Mouse (Mus musculus) lung, adult 2 months (tissue): ENCODE measurements around the gene Cldn8. TPM values are rescaled to one million over a fixed set of nuclear protein-coding genes. Genes with fewer than 3 reads are reported as not detected.

Source experiments
- DNase-seq: peaks from one replicate; pipeline ENCODE4 v3.0.0; 2022
- H3K4me1 ChIP-seq: fragments of 200-500 bp; 2 replicates; pipeline ENCODE4 v1.6.1; 2011; ENCODE audit warnings: low read length; ENCODE audit not compliant: control insufficient read depth, insufficient read depth
- H3K4me3 ChIP-seq: fragments of 200-500 bp; replicated peaks from 2 replicates; pipeline ENCODE3; 2011; ENCODE audit warnings: low read depth, mild to moderate bottlenecking, control low read depth, low read length; ENCODE audit errors: extremely low read depth
- CTCF ChIP-seq: fragments of 200-500 bp; IDR thresholded peaks from 2 replicates; pipeline ENCODE4 v1.5.1; 2011; ENCODE audit warnings: mild to moderate bottlenecking, low read length, control low read depth; ENCODE audit not compliant: insufficient read depth
- POLR2A ChIP-seq: fragments of 200-500 bp; IDR thresholded peaks from 2 replicates; pipeline ENCODE4 v1.6.1; 2011; ENCODE audit warnings: low read depth, mild to moderate bottlenecking, control low read depth, low read length, borderline replicate concordance; ENCODE audit errors: extremely low read depth
- WGBS: fragments of 180-500 bp; shearing (Covaris S2); methylation state at CpG from one replicate; pipeline ENCODE4 v1.1.7; 2018; 5-methylcytosine and 5-hydroxymethylcytosine counted together
- polyA plus RNA-seq: library from polyadenylated mRNA; depleted of rRNA; stranded (reverse); fragments of >200 nt; gene quantifications from 2 replicates; pipeline ENCODE4 v1.2.3, GENCODE M21; 2012; rRNA removed

Gene Cldn8
- polyA plus RNA-seq, 1 experiment = 3.5 TPM

- no peak for DNase-seq
- no peak overlapping the region for H3K4me3 ChIP-seq
- WGBS = 76% methylated on average over 4 of the region's 4 CpGs
- TF ChIP-seq POLR2A (no peak), CTCF (no peak)
- no peaks in the 10 kb centered on the region for H3K4me1 ChIP-seq
Observed at GRCm38 (mm10) chr16:88575885-88576679, 13.1 kb upstream of the Cldn8 start.

DNA sequence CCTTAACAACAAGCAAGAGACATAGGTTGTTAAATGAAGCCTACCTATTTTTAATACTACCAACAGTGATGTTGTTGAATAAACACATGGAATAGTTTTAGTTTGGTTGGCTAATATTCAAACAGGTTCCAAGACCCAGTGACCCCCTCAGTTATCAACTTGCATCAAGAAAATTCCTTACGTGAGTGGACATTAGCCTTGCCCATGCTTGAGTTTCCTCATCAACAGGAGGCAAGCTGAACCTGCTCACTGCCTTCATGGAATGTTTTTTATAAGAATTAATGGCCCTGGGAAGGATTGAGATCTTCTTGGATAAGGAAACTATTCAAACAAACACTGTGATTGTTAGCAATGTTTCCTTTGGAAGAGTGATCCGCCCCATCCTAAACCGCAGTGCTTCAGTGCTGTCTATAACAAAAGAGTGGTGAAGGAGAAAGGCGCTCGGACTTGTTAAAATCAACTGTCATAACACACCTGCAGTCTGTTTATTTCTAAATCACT is 10.0 kb upstream of the Cldn8 start:
- WGBS = 50% methylated on average over 5 of the region's 5 CpGs
- Histone ChIP-seq H3K4me1 (no peaks in the 10 kb centered on the region), H3K4me3 (no peak overlapping the region)
- TF ChIP-seq CTCF = no peak
- no peak for TF ChIP-seq POLR2A
- DNase-seq = no peak

- no peak for DNase-seq
- no peak for TF ChIP-seq POLR2A
- TF ChIP-seq CTCF = no peak
- Histone ChIP-seq H3K4me3 (no peak overlapping the region), H3K4me1 (no peaks in the 10 kb centered on the region)
Observed at GRCm38 (mm10) chr16:88570136-88570535, 7.2 kb upstream of the Cldn8 start.

DNA sequence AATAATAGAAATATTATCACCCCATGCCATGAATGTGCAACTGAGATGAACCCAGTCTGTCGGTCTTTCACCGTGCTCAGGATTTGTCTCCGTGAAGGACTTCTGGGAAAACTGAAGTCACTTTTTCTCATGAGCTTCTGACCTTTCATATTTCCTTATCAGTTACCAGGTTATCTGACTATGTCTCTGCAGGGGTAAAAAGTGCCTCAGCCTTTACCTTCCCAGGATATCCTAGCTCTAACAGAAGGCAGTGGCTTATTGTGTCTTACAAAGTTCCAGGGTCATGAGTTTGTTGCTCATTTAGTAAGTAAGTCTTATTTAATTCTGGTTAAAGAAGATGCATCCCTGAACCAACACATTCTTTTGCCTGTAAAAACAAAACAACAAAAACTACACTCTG is 6.7 kb upstream of the Cldn8 start:
- 70% methylated on average over 3 of the region's 3 CpGs for whole genome bisulfite sequencing
- no peak for TF ChIP-seq POLR2A
- TF ChIP-seq CTCF = no peak
- Histone ChIP-seq H3K4me3 (no peak overlapping the region), H3K4me1 (no peaks in the 10 kb centered on the region)
- no peak for DNase-seq

DNA sequence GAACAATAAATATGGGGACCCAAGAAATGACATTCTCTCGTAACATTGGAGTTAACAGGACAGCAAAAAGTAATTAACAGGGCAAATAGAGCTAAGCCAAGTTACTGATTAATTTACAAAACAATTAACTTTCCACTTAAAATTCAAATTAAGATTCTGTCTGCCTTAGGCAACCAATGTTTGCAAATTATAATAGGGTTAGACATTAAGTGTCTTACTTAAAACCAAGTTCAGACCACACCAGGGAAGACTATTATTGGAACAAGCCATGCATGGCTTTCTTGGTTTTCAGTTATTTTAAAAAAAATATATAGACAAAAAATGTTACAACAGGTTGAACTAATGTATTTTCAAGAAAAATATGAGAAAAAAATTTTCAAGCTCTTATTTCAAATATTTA is 6.1 kb upstream of the Cldn8 start:
- DNase-seq = no peak
- WGBS = 95% methylated on average over 1 of the region's 1 CpGs
- Histone ChIP-seq H3K4me3 (no peak overlapping the region), H3K4me1 (no peaks in the 10 kb centered on the region)
- TF ChIP-seq CTCF (no peak), POLR2A (no peak)

GRCm38 (mm10) chr16:88561617-88562164 is 1.3 kb downstream of the Cldn8 start:
- TF ChIP-seq POLR2A (no peak), CTCF (no peak)

GRCm38 (mm10) chr16:88542488-88542887 is 20.5 kb downstream of the Cldn8 start:
- no peak for TF ChIP-seq POLR2A
- TF ChIP-seq CTCF = 0 out of 2 replicates have a peak, but pooled peaks have one; percentile 7
- Histone ChIP-seq H3K4me1 (no peaks in the 10 kb centered on the region), H3K4me3 (no peak overlapping the region)
- no peak for DNase-seq
- 56% methylated on average over 6 of the region's 6 CpGs for WGBS

More at GRCm38 (mm10) chr16:88561617-88562164, 1.3 kb downstream of the Cldn8 start:
- WGBS = 52% methylated on average over 6 of the region's 6 CpGs
- no peaks in the 10 kb centered on the region for H3K4me1 ChIP-seq
- DNase-seq = no peak
- no peak overlapping the region for H3K4me3 ChIP-seq

GRCm38 (mm10) chr16:88539841-88540487 is 23.0 kb downstream of the Cldn8 start:
- no peaks in the 10 kb centered on the region for H3K4me1 ChIP-seq
- no peak for TF ChIP-seq POLR2A
- no peak overlapping the region for H3K4me3 ChIP-seq
- DNase-seq = no peak
- 51% methylated on average over 3 of the region's 3 CpGs for WGBS

DNA sequence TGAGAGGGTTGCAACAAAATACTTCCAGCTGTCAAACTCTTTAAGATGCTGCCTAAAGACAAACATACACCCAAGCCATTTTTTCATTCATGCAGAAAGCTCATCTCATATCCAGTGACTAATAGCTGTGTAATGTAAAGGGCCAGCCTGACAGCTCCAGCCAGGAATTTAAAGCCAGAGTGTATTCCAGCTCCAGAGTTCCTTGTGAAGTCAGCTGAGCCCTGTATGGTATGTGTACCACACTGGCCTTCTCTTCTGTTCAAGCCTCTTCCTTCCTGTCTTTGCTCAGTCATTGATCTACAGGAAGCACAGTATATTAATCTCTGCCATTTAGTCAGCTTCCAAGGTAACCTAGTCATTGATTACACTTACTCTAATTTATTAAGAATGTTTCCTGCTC is 51.6 kb downstream of the Cldn8 start:
- H3K4me1 ChIP-seq = no peaks in the 10 kb centered on the region
- DNase-seq = no peak
- H3K4me3 ChIP-seq = no peak overlapping the region
- no peak for TF ChIP-seq POLR2A
- TF ChIP-seq CTCF = no peak

Other genes starting within 250 kb of the Cldn8 start
- gene Cldn17, start 56.2 kb downstream of the Cldn8 start, polyA plus RNA-seq = 8.6 TPM in 1 of 2 replicates, not detected in the other
- gene Krtap24-1, start 49.1 kb upstream of the Cldn8 start, polyA plus RNA-seq = not detected in 2 replicates
- gene 2310079G19Rik, start 64.5 kb upstream of the Cldn8 start, polyA plus RNA-seq = 0.32 TPM in 1 of 2 replicates, not detected in the other
- gene Krtap26-1, start 84.6 kb upstream of the Cldn8 start, polyA plus RNA-seq = not detected in 2 replicates
- gene Krtap27-1, start 108.5 kb upstream of the Cldn8 start, polyA plus RNA-seq = not detected in 2 replicates
- not detected in 2 replicates for gene 2310061N02Rik, start 144.8 kb upstream of the Cldn8 start, polyA plus RNA-seq
- gene Krtap13-1, start 165.7 kb upstream of the Cldn8 start, polyA plus RNA-seq = not detected in 2 replicates
- not detected in 2 replicates for gene Krtap13, start 188.5 kb upstream of the Cldn8 start, polyA plus RNA-seq
- gene 2310034C09Rik, start 195.7 kb upstream of the Cldn8 start, polyA plus RNA-seq = not detected in 2 replicates
- not detected in 2 replicates for gene 2310057N15Rik, start 211.0 kb upstream of the Cldn8 start, polyA plus RNA-seq
- not detected in 2 replicates for gene Gm5965, start 214.7 kb upstream of the Cldn8 start, polyA plus RNA-seq
- not detected in 2 replicates for gene Gm20741, start 249.0 kb upstream of the Cldn8 start, polyA plus RNA-seq